Mouse (Mus musculus): ENCODE results near the gene Arhgef3.

Arhgef3 gene

DNA sequence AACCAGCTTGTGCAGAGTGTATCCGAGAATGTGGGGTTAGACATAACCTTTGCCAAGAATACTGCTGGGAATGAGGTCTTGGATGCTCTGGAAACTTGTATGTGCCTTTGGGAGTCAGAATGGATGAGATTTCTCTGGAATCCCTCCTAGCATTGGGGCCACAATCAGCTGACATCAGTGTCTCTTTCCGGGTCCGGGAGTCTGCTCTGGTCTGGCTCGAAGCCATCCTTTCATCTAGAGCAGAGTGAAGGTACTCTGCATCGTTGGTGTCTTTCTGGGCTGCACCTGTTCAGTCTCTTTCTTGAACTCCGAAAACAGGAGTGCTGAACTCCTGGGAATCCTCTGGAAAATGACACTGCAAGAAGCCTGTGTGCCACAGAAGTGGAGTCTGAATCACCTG is 1.3 kb downstream of the Arhgef3 start:
- no peak for DNase-seq

DNA sequence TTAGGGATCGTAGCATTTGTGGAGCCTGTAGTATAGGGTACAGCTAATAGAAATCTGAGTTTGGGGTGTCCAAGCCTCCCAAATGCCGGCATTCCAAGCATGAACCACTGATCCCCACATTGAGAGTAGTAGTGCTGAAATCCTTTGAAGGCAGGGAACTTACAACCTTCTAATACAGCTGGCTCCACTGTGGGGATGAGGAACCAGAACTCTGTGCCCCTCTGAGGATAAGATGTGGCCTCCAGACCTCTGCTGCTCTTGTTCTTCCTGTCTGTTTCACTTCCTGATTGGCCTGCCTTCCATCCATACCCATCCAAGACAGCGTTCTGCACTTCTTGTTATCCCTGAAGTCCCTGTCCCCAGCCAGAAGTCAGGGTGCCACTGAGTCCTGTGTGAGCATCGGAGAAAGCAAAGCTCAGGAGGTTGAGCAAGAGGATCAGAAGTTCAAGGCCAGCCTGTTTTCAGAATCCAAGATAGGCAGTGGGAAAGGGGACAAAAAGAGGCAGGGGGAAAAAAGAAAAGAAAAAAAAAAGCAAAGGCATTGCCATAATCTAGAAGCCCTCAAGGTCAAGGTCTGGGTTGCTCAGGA is 2.0 kb downstream of the Arhgef3 start:
- DNase-seq = no peak

GRCm38 (mm10) chr14:27118546-27118945 is 3.8 kb downstream of the Arhgef3 start:
- DNase-seq = no peak

GRCm38 (mm10) chr14:27122646-27123045 is 7.9 kb downstream of the Arhgef3 start:
- no peak for DNase-seq

DNA sequence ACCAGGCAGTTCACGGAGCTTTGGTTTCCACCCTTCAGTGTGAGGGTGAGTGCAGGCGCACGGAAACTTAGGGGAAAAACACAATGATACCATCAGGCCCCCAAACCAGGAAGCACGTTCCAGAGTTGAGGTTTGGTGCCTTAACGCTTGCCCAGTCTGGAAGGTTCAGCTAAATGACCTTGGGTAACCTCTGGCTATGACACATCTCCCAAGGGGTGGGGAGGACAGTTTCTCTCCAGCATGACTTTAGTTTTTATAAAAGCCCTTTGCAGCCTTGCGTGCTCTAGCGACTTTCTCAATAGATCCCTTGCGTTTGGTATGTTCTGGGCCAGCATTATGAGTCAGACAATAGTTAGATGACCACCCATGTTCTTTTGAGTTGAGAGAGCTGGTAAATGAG is 8.8 kb downstream of the Arhgef3 start:
- no peak for DNase-seq

DNA sequence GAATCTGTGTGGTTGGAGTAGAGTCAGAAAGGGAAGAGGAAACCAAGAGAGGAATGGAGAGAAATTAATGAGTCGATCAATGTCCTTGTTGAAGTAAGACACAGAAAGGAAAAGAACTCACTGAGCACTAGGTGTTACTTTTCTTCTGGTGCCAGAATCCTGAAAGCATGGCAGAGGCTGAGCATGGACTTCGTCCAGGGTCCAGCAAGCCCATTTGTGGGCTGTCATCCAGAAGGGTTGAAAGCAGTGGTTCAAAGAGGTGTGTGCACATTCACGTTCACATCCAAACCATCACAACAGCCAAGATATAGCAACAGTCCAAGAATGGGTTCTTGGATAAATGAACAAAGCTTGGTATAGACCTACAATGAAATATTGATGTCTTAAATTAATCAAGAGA is 15.3 kb downstream of the Arhgef3 start:
- DNase-seq = no peak

- no peak for DNase-seq
Measured at GRCm38 (mm10) chr14:27130676-27131075, 16.0 kb downstream of the Arhgef3 start.

- no peak for DNase-seq
Measured at GRCm38 (mm10) chr14:27131521-27131920, 16.8 kb downstream of the Arhgef3 start.

DNA sequence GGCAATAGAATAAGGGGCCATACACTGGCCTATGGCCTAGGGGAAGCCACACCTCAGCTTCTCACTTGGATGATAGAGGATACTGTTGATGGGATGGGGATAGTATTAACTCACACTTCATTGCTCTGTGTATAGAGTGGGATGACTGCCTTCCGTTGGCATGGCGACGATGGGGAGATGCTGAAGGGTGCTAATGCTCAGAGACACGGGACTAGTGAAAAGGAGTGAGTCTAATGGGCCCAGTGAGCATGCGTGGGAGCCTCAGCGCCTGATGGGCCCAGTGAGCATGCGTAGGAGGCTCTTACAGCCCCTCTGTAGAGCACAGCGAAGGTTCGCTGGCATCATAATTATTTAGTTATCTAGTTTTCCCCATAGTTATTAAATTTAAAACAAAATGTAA is 24.2 kb downstream of the Arhgef3 start:
- DNase-seq = peak; percentile 40

GRCm38 (mm10) chr14:27139968-27140367 is 25.3 kb downstream of the Arhgef3 start:
- peak; percentile 26 for DNase-seq

GRCm38 (mm10) chr14:27141486-27141885 is 26.8 kb downstream of the Arhgef3 start:
- no peak for DNase-seq

GRCm38 (mm10) chr14:27142680-27143079 is 28.0 kb downstream of the Arhgef3 start:
- no peak for DNase-seq

GRCm38 (mm10) chr14:27145171-27146045 is 30.7 kb downstream of the Arhgef3 start:
- no peak for DNase-seq

GRCm38 (mm10) chr14:27147726-27148125 is 33.0 kb downstream of the Arhgef3 start:
- DNase-seq = no peak

DNA sequence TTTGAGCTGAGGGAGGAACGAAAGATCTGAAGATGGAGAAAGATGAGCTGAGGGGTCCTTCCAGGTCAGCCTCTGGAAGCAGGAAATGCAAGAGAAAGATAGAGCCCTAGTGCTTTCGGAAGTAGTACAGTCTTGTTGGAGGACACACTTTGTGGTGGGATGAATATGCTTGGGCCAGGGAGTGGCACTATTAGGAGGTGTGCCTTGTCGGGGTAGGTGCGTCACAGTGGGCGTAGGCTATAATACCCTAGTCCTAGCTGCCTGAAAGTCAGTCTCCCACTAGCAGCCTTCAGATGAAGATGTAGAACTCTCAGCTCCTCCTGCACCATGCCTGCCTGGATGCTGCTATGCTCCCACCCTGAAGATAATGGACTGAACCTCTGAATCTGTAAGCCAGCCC is 34.7 kb downstream of the Arhgef3 start:
- no peak for DNase-seq

DNA sequence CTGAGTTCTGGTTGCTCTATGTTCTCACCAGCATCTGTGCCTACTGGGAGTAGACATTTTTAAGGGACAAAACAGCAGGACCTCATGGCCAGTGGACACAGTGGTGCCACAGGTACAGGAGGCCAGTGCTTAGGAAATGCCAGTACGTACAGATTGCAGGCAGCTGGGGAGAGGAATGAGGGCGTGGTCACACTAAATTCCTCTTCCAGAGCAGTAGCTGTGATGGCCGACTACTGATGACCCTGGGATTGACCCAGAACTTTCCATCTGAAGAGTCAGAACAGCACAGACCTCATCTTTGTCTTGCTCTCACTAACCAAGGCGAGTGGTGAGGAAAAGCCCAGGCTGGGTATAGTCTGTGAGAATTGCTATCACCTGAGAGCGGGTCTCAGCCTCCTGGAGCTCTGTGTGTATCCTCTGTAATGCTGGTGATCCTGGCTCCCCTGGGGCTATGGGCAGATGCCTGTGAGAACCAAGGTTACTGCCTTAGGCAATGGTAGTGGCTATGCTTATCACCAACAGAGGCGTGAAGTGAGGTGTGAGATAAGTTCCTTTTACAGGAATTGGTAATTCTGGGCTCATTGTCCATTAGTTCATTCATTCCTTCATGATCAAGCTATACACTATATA is 35.4 kb downstream of the Arhgef3 start:
- DNase-seq = no peak

DNA sequence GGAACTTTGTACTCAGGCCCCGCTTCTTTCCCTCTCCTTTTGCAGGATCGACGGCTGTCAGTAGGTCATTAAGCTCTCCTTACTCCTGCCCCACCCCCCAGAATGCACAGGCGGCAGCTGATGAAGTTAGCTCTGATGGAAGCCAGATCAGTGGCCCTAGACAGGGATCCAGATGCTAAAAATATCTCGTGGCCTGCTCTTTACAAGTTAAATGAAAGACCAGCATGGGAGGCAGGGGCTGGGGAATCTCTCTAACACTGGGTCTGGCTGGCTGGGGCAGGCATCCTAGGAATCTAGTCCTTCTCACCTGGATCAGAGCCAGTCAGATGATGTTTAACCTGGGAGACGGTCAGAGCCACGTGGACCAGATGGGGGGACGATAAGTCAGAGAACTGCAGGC is 36.7 kb downstream of the Arhgef3 start:
- no peak for DNase-seq

- DNase-seq = no peak
Measured at GRCm38 (mm10) chr14:27155088-27155487, 40.4 kb downstream of the Arhgef3 start.

GRCm38 (mm10) chr14:27156032-27156431 is 41.3 kb downstream of the Arhgef3 start:
- DNase-seq = no peak

DNA sequence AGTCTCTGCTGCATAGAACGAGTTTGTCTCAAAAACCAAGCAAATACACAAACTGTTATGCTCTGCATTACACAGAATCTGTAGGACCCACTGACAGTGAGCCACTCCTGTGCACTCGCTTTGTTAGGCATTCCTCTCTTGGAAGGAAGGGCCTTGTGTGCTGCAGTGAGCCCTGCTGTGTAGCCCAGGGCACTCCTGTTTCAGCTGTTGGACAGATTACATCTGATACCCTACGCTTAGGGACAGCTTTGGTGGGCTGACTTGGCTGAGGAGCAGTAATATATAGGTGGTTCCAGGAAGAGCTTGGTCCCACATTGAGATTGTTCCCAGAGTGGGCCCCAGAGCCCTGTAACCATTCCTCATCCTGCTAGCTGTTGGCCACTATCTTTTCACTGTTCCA is 43.4 kb downstream of the Arhgef3 start:
- DNase-seq = no peak

- DNase-seq = no peak
Measured at GRCm38 (mm10) chr14:27158782-27159181, 44.1 kb downstream of the Arhgef3 start.

DNA sequence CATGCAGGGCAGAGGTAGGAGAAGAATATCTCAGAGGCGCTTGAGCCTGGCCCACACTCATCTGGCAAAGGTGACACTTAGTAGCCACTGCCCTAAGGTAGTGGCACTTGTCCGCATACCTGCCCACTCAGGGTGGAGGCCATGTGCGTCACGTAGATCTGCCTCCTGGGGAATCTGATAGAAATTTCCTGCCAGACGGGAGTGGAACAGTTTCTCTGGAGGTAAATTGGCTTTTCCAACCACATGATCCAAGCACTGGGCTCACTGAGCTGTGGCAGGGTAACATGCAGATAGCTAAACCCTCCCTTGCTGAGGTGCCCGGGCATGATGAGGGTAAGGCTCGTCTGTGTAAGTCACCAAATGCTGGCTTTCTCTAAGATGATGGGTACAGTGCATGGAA is 46.1 kb downstream of the Arhgef3 start:
- DNase-seq = no peak

- no peak for DNase-seq
Measured at GRCm38 (mm10) chr14:27164639-27165038, 49.9 kb downstream of the Arhgef3 start.

GRCm38 (mm10) chr14:27166751-27167150 is 52.1 kb downstream of the Arhgef3 start:
- peak; percentile 34 for DNase-seq

Data from right cerebral cortex, adult 18-20 months (tissue).